Mouse (Mus musculus) 416B (cell line): Measurements from ENCODE around the gene Hoxa2.

Experiments used
- DNase-seq: peaks from one replicate; pipeline ENCODE4 v3.0.0; 2011; ENCODE audit warnings: low read depth

Gene Hoxa2

DNA sequence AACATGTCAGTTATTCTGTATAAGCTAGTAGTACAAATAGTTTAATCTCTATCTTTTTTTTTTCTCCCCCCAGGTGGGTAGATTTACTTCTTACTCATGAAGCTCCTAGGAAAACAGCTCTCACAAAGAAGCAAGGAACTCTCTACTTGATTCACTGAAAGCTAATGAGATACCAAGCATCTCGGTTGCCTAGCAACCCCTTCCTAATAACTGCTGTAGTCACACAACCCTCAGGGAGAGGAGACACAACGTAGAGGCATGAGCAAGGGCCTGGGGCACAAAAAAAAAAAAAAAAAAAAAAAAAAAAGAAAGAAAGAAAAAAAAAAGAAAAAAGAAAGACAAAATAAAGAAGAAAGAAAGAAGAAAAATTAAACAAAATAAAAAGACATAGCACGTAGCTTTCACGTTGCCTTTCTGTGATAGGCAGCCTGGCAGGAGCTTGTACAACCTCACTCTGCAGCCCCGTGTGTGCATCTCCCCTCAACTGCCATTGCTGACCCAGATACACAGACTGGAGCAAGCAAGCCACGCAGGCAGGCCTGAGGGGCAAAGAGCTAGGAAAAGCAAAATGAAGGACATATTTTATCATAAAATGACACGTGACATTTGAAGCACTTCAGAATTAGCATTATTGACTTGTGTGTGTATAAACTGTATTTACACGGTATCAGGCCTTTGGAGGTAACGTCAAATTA, 26.6 kb downstream of the Hoxa2 start:
- no peak for DNase-seq

DNA sequence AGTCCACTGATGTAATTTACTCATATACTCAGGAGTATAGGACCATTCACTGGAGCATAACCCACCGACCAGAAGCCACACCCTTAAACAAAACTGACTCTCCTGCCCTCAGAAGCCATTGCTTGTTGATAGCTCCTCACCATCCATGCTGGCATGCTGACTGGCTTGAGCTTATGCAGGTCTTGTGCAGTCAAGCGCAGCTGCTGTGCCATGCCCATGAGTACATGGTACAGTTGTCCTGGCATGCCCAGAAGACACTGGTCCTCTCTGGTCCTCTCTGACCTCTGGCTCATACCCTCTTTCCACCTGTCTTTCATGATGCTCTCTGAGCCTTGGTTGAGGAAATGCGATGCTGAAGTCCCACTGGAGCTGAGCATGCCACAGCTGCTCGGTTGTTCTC, 41.0 kb downstream of the Hoxa2 start:
- no peak for DNase-seq

DNA sequence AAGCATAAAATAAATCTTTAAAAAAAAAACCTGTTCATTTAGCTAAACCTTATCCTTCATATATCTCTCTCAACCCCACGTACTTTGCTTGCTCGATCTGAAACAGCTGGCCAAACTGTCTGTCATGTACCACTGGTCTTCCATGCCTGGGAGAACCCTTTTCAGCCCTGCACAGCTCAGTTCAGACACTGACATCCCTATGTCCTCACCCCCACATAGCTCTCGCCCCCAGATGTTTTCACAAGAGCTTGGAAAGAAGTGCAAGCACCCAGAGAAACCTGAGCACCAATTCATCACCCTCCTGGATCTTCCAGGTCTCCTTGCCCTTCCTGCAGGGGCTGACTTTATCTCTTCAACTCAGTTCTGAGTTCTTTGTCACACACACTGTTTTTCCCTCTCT, 43.5 kb downstream of the Hoxa2 start:
- DNase-seq, result no peak

DNA sequence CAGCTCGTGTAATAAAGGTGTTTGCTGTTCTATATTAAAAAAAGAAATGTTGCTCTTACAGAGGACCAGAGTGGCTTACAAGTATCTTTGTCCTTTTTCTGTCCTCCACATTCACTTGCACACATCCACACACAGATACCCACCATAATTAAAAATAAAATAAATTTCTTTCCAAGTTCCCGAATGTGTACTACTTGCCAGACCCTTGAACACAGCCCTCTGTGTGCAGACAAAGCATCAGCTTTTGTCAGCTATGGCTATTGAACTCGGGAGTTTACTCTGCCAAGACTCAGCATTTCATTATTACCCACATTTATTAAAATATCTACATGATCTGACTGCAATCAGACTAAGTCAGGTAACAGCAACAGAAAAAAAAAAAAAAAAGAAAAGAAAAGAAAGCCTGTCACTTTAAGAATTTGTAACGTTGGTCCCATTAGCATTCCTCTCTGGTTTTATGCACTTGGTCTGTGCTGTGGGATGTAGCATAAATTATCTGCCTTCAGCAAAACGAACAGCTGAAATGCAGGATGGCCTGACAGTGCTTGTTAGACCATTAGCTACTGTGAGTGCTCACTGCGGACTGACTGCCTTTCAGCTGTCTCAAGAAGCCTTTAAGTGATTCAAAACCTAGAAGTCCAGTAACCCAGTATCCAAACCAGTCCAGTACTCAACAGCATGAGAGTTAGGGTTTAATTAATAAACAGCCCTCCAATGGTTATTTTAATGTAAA, 45.6 kb downstream of the Hoxa2 start:
- no peak for DNase-seq

DNA sequence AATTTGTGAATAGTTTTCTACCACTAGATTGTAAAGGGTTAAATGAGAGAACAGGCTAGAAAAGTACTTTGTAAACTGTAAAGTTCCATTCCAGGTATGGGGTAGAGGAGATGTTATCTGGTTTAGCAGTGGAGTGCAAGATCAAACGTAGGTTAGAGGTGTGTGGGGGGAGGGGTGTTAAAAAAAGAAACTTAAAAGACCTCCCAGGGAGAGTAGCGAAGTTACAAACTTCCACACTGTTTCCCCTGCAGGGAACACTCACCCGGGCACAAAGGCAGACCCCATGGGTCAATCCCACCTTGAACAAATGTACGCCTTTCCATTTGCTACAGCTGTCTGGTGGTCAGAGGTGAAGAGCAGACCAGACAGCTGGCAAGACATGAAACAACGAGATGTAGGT, 48.7 kb downstream of the Hoxa2 start:
- DNase-seq, result no peak
